Mouse (Mus musculus) cortical plate, adult 2 months (tissue): Measurements from ENCODE around the gene Myom1.

Experiments
- CTCF ChIP-seq: fragments of 200-500 bp; IDR thresholded peaks from 2 replicates; pipeline ENCODE4 v1.5.1; 2011; ENCODE audit warnings: mild to moderate bottlenecking, control low read depth, low read length; ENCODE audit not compliant: insufficient read depth; ENCODE audit errors: extremely low read depth
- POLR2A ChIP-seq: fragments of 200-500 bp; IDR thresholded peaks from 2 replicates; pipeline ENCODE4 v1.6.1; 2011; ENCODE audit warnings: mild to moderate bottlenecking, low read length, control low read depth; ENCODE audit not compliant: insufficient read depth; ENCODE audit errors: extremely low read depth

GRCm38 (mm10) chr17:70999187-70999586 lies 3.2 kb upstream of the Myom1 start:
- TF ChIP-seq POLR2A: no peak
- no peak for TF ChIP-seq CTCF
